In genomic region chr14:28923180-28923961, GRCm38 (mm10) we compare ENCODE assay signal across 20 mouse cellular contexts.
DNase-seq lines count a peak whose midpoint lies in the region; ATAC-seq and TF ChIP-seq lines count a peak whose summit lies in the region.
"Had no signal": no experiment of that assay in that cellular context is flagged by ENCODE, and none has a peak within 500 bp of the region (broad histone marks: within the 10 kb centered on the region; RNA-seq: fewer than 3 reads in every experiment).

No protein-coding gene starts in this region.

- H3K36me3 ChIP-seq in intestine, embryonic 14.5 days (ENCODE audit: control insufficient read depth, insufficient read depth, low read length), result no peaks in the 10 kb centered on the region
- H3K36me3 ChIP-seq in intestine, postnatal 0 days (ENCODE audit: control insufficient read depth, insufficient read depth), result no peaks in the 10 kb centered on the region
- no peaks in the 10 kb centered on the region for H3K36me3 ChIP-seq in lung, embryonic 14.5 days (ENCODE audit: insufficient read depth)
- H3K36me3 ChIP-seq: embryonic facial prominence, embryonic 12.5 days; liver, embryonic 13.5 days; midbrain, embryonic 12.5 days had no signal

- ATAC-seq in intestine, embryonic 14.5 days (replicated peaks; ENCODE audit: low FRiP score, low TSS enrichment, low read depth), result peak; percentile 60; the same call in 1 of the 2 replicates
- ATAC-seq in intestine, postnatal 0 days, result no peak
- ATAC-seq in lung, embryonic 14.5 days (ENCODE audit: insufficient read depth), result no peak
- no peak for ATAC-seq in CD4-positive, CD25-positive, alpha-beta regulatory T cell, adult 4 months
- ATAC-seq: forebrain, embryonic 14.5 days; hindbrain, postnatal 0 days; Patski had no signal

- H3K4me3 ChIP-seq in intestine, embryonic 14.5 days (ENCODE audit: low read depth, low read length), result no peak overlapping the region
- H3K4me3 ChIP-seq in intestine, postnatal 0 days (ENCODE audit: low read depth, low read length), result no peak overlapping the region
- no peak overlapping the region for H3K4me3 ChIP-seq in lung, embryonic 14.5 days (ENCODE audit: low read depth, low read length)
- H3K4me3 ChIP-seq: embryonic facial prominence, embryonic 12.5 days; layer of hippocampus, adult 2 months; liver, embryonic 13.5 days; midbrain, embryonic 12.5 days had no signal

- H3K4me1 ChIP-seq in intestine, embryonic 14.5 days (replicated peaks; ENCODE audit: control insufficient read depth, insufficient read depth, low read length), result no peaks in the 10 kb centered on the region
- H3K4me1 ChIP-seq in intestine, postnatal 0 days (replicated peaks; ENCODE audit: control insufficient read depth, insufficient read depth, low read length), result no peaks in the 10 kb centered on the region
- H3K4me1 ChIP-seq in lung, embryonic 14.5 days (ENCODE audit: insufficient read depth), result no peaks in the 10 kb centered on the region
- H3K4me1 ChIP-seq: liver, embryonic 13.5 days; midbrain, embryonic 12.5 days had no signal

- peak; percentile 60 for DNase-seq in intestine, embryonic 14.5 days (ENCODE audit: low spot score)
- DNase-seq in lung, embryonic 14.5 days, result peak; percentile 10
- DNase-seq in lung, adult 18-20 months, result no peak
- DNase-seq in kidney, postnatal 14 days, result peak; percentile 29
- no peak for DNase-seq in layer of hippocampus, postnatal 25 days (ENCODE audit: extremely low spot score in 1 of 2, low spot score in 1 of 2)
- DNase-seq: adrenal gland, adult 8-10 months; cerebellum, adult 9-11 months; gastrocnemius, postnatal 14 days; liver, embryonic 13.5 days; lung, postnatal 10 days; retina, postnatal 1 day; right cerebral cortex, postnatal 4 days had no signal

- 44% methylated on average over 12 of the region's 12 CpGs for WGBS in intestine, embryonic 14.5 days
- 65% methylated on average over 12 of the region's 12 CpGs for WGBS in intestine, postnatal 0 days
- WGBS in lung, embryonic 14.5 days, result 68% methylated on average over 12 of the region's 12 CpGs

- TF ChIP-seq CTCF in intestine, postnatal 0 days (IDR thresholded peaks at IDR 0.05; ENCODE audit: low read depth), result no peak
- no peak for TF ChIP-seq CTCF in lung, embryonic 14.5 days (IDR thresholded peaks at IDR 0.05; ENCODE audit: low read depth)

- no peak overlapping the region for H3K9ac ChIP-seq in intestine, embryonic 14.5 days (ENCODE audit: low read length)
- no peak overlapping the region for H3K9ac ChIP-seq in intestine, postnatal 0 days (ENCODE audit: low read depth, low read length)
- H3K9ac ChIP-seq in lung, embryonic 14.5 days, result no peak overlapping the region
- H3K9ac ChIP-seq: embryonic facial prominence, embryonic 12.5 days; liver, embryonic 13.5 days; midbrain, embryonic 12.5 days had no signal

- H3K27ac ChIP-seq in intestine, embryonic 14.5 days (ENCODE audit: low read depth), result no peak overlapping the region
- no peak overlapping the region for H3K27ac ChIP-seq in intestine, postnatal 0 days (ENCODE audit: low read depth, low read length)
- no peak overlapping the region for H3K27ac ChIP-seq in lung, embryonic 14.5 days (ENCODE audit: low read depth)
- H3K27ac ChIP-seq: embryonic facial prominence, embryonic 12.5 days; hindbrain, postnatal 0 days; layer of hippocampus, adult 2 months; liver, embryonic 13.5 days; midbrain, embryonic 12.5 days had no signal

- no peaks in the 10 kb centered on the region for H3K27me3 ChIP-seq in intestine, embryonic 14.5 days (replicated peaks; ENCODE audit: control insufficient read depth, insufficient read depth, low read length)
- H3K27me3 ChIP-seq in intestine, postnatal 0 days (replicated peaks; ENCODE audit: control insufficient read depth, insufficient read depth, low read length), result no peaks in the 10 kb centered on the region
- no peaks in the 10 kb centered on the region for H3K27me3 ChIP-seq in lung, embryonic 14.5 days (ENCODE audit: insufficient read depth, low read length)
- H3K27me3 ChIP-seq: embryonic facial prominence, embryonic 12.5 days; liver, embryonic 13.5 days; midbrain, embryonic 12.5 days; Patski had no signal

- H3K4me2 ChIP-seq in intestine, embryonic 14.5 days (ENCODE audit: low read length), result no peak overlapping the region
- no peak overlapping the region for H3K4me2 ChIP-seq in intestine, postnatal 0 days (replicated peaks; ENCODE audit: low read depth)
- H3K4me2 ChIP-seq in lung, embryonic 14.5 days, result no peak overlapping the region
- H3K4me2 ChIP-seq: embryonic facial prominence, embryonic 12.5 days; liver, embryonic 13.5 days; midbrain, embryonic 12.5 days had no signal

- H3K9me3 ChIP-seq in intestine, embryonic 14.5 days (ENCODE audit: control insufficient read depth, low read length), result no peaks in the 10 kb centered on the region
- H3K9me3 ChIP-seq in intestine, postnatal 0 days (ENCODE audit: control insufficient read depth), result no peaks in the 10 kb centered on the region
- no peaks in the 10 kb centered on the region for H3K9me3 ChIP-seq in lung, embryonic 14.5 days (ENCODE audit: low read depth, low read length)
- H3K9me3 ChIP-seq: embryonic facial prominence, embryonic 12.5 days; liver, embryonic 13.5 days; midbrain, embryonic 12.5 days had no signal

Comparison
In these comparisons a context has a peak if more than half of its experiments do, and no peak if none do; other contexts are left out.
1. DNase-seq: peak in intestine, embryonic 14.5 days (single experiment), lung, embryonic 14.5 days (single experiment) and kidney, postnatal 14 days (single experiment); none in lung, adult 18-20 months (0 of 2) and layer of hippocampus, postnatal 25 days (0 of 2).